ENCODE assay signal across 8 mouse cellular contexts in genomic region chr10:7391108-7391507, GRCm38 (mm10).
DNase-seq lines count a peak whose midpoint lies in the region; ATAC-seq and TF ChIP-seq lines count a peak whose summit lies in the region.

No protein-coding gene starts in this region.

- TF ChIP-seq CTCF in kidney, postnatal 0 days (IDR thresholded peaks at IDR 0.05; ENCODE audit: low read depth) = peak; percentile 18; the same call in 1 of the 2 replicates

- WGBS in kidney, postnatal 0 days = 1% methylated on average over 29 of the region's 31 CpGs
- WGBS in midbrain, embryonic 13.5 days = under 1% methylated on average over 31 of the region's 31 CpGs

- intact Hi-C loops in left cerebral cortex, postnatal 4 days (cut with DNase I) = no loop called here

- 0 out of 2 replicates have a peak, but pooled peaks have one; percentile 27 for ATAC-seq in kidney, postnatal 0 days (replicated peaks; ENCODE audit: low FRiP score, low read depth)
- ATAC-seq in midbrain, embryonic 13.5 days = peak; percentile 77

- peak; percentile 61 for DNase-seq in retina, postnatal 1 day
- no peak for DNase-seq in retina, embryonic 14.5 days (ENCODE audit: low spot score)
- peak; percentile 13 for DNase-seq in c-Kit-positive CD71-negative TER-119-negative erythroid progenitor cells, embryonic 14.5 days (ENCODE audit: low read depth)
- peak; percentile 21 for DNase-seq in forelimb bud, embryonic 11.5 days (ENCODE audit: low read depth, low spot score)
- DNase-seq in kidney, postnatal 0 days (ENCODE audit: low spot score) = peak; percentile 27
- peak; percentile 75 for DNase-seq in thymus, postnatal 4 days
- no peak for DNase-seq in left cerebral cortex, postnatal 4 days

- no peaks in the 10 kb centered on the region for H3K9me3 ChIP-seq in kidney, postnatal 0 days (replicated peaks; ENCODE audit: low read length)
- H3K9me3 ChIP-seq in midbrain, embryonic 13.5 days = no peaks in the 10 kb centered on the region

- peak overlapping the region; percentile 58 for H3K9ac ChIP-seq in kidney, postnatal 0 days (ENCODE audit: low read depth, low read length)
- H3K9ac ChIP-seq in midbrain, embryonic 13.5 days (replicated peaks) = peak overlapping the region; percentile 68

- H3K4me3 ChIP-seq in kidney, postnatal 0 days (replicated peaks; ENCODE audit: low read depth, low read length) = peak overlapping the region; percentile 63
- peak overlapping the region; percentile 49 for H3K4me3 ChIP-seq in midbrain, embryonic 13.5 days (replicated peaks)

- H3K4me1 ChIP-seq in kidney, postnatal 0 days (replicated peaks; ENCODE audit: insufficient read depth, low read length) = peaks cover 11% of the 10 kb centered on the region; the same call in 1 of the 2 replicates
- peaks cover 26% of the 10 kb centered on the region for H3K4me1 ChIP-seq in midbrain, embryonic 13.5 days (replicated peaks)

- H3K27me3 ChIP-seq in kidney, postnatal 0 days (ENCODE audit: insufficient read depth, low read length) = peaks cover 18% of the 10 kb centered on the region; the same call in 1 of the 2 replicates
- H3K27me3 ChIP-seq in midbrain, embryonic 13.5 days = peaks cover 46% of the 10 kb centered on the region

- no peaks in the 10 kb centered on the region for H3K36me3 ChIP-seq in kidney, postnatal 0 days (ENCODE audit: insufficient read depth, low read length)
- H3K36me3 ChIP-seq in midbrain, embryonic 13.5 days = no peaks in the 10 kb centered on the region

- H3K4me2 ChIP-seq in kidney, postnatal 0 days (ENCODE audit: low read length) = peak overlapping the region; percentile 99
- peak overlapping the region; percentile 92 for H3K4me2 ChIP-seq in midbrain, embryonic 13.5 days (replicated peaks)

- H3K27ac ChIP-seq in kidney, postnatal 0 days = no peak overlapping the region
- H3K27ac ChIP-seq in midbrain, embryonic 13.5 days = no peak overlapping the region

Comparison
In these comparisons a context has a peak if more than half of its experiments do, and no peak if none do; other contexts are left out.
1. DNase-seq: peak in retina, postnatal 1 day (single experiment), c-Kit-positive CD71-negative TER-119-negative erythroid progenitor cells, embryonic 14.5 days (single experiment), forelimb bud, embryonic 11.5 days (single experiment), kidney, postnatal 0 days (single experiment) and thymus, postnatal 4 days (single experiment); none in retina, embryonic 14.5 days (single experiment) and left cerebral cortex, postnatal 4 days (single experiment).